Mouse (Mus musculus): ENCODE measurements around the gene Dad1. TPM values are rescaled to one million over a fixed set of nuclear protein-coding genes. Genes with fewer than 3 reads are reported as not detected.

The Dad1 gene
- polyA plus RNA-seq, 2 experiments = 133 to 224 TPM

DNA sequence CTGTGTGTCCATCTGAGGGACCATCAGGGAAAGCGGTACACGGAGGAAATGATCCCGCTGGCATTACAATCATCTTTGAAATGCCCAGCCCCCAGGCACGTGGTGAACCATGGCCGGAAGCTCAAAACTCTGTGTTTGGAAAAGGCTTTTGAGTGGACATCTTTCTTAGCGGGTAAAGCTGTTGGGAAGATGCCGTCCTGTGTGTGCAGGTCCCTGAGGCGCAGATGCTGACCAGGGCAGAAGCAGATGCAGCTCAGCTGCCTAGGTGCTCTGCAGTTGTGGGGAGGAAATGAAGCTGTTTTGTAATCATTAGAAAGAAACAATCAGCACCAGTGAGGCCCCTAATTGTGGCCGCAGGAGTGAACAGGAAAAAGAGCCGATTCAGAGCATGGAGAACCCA, 39.0 kb downstream of the Dad1 start:
- H3K27me3 ChIP-seq (ENCODE audit: control insufficient read depth, insufficient read depth, low read length) = no peaks in the 10 kb centered on the region; the same call in 1 of the 2 replicates
- H3K27ac ChIP-seq = no peak overlapping the region
- DNase-seq (ENCODE audit: low read depth in 3 of 3, low spot score in 3 of 3) = no peak
- no peaks in the 10 kb centered on the region for H3K36me3 ChIP-seq (replicated peaks; ENCODE audit: control insufficient read depth, insufficient read depth, low read depth)
- no peaks in the 10 kb centered on the region for H3K9me3 ChIP-seq (ENCODE audit: control insufficient read depth, low read length)
- ATAC-seq (ENCODE audit: insufficient read depth) = no peak
- H3K4me1 ChIP-seq (replicated peaks; ENCODE audit: control insufficient read depth in 2 of 2, insufficient read depth in 2 of 2, low read length in 1 of 2) = no peaks in the 10 kb centered on the region
- H3K9ac ChIP-seq (replicated peaks) = no peak overlapping the region
- TF ChIP-seq EP300 (IDR thresholded peaks at IDR 0.05; ENCODE audit: low read depth) (no peak), CTCF (IDR thresholded peaks at IDR 0.05; ENCODE audit: low read depth) (no peak)
- WGBS (ENCODE audit: insufficient replicate concordance) = 47% methylated on average over 10 of the region's 10 CpGs
- no peak overlapping the region for H3K4me3 ChIP-seq (ENCODE audit: insufficient read depth in 1 of 2, low read depth in 2 of 2, low read length in 2 of 2)
- H3K4me2 ChIP-seq (ENCODE audit: low read depth) = no peak overlapping the region

- Histone ChIP-seq H3K27me3 (ENCODE audit: control insufficient read depth, insufficient read depth, low read length) (no peaks in the 10 kb centered on the region; the same call in 1 of the 2 replicates), H3K4me3 (ENCODE audit: insufficient read depth in 1 of 2, low read depth in 2 of 2, low read length in 2 of 2) (no peak overlapping the region), H3K36me3 (replicated peaks; ENCODE audit: control insufficient read depth, insufficient read depth, low read depth) (no peaks in the 10 kb centered on the region), H3K4me1 (replicated peaks; ENCODE audit: control insufficient read depth in 2 of 2, insufficient read depth in 2 of 2, low read length in 1 of 2) (no peaks in the 10 kb centered on the region), H3K9me3 (ENCODE audit: control insufficient read depth, low read length) (no peaks in the 10 kb centered on the region), H3K4me2 (ENCODE audit: low read depth) (no peak overlapping the region), H3K9ac (replicated peaks) (no peak overlapping the region), H3K27ac (no peak overlapping the region)
- DNase-seq (ENCODE audit: low read depth in 3 of 3, low spot score in 3 of 3) = no peak
- TF ChIP-seq EP300 (IDR thresholded peaks at IDR 0.05; ENCODE audit: low read depth) (no peak), CTCF (IDR thresholded peaks at IDR 0.05; ENCODE audit: low read depth) (no peak)
- no peak for ATAC-seq (ENCODE audit: insufficient read depth)
- WGBS (ENCODE audit: insufficient replicate concordance) = 31% methylated on average over 2 of the region's 2 CpGs
These were observed 39.4 kb downstream of the Dad1 start for GRCm38 (mm10) chr14:54214477-54214876.

GRCm38 (mm10) chr14:54213734-54214133, 40.2 kb downstream of the Dad1 start:
- ATAC-seq (ENCODE audit: insufficient read depth) (no peak), DNase-seq (ENCODE audit: low read depth in 3 of 3, low spot score in 3 of 3) (no peak)
- Histone ChIP-seq H3K4me3 (ENCODE audit: insufficient read depth in 1 of 2, low read depth in 2 of 2, low read length in 2 of 2) (no peak overlapping the region), H3K27ac (no peak overlapping the region), H3K4me1 (replicated peaks; ENCODE audit: control insufficient read depth in 2 of 2, insufficient read depth in 2 of 2, low read length in 1 of 2) (peaks cover 0 to under 1% of the 10 kb centered on the region in 2 experiments; a peak in 2 of 4 replicates), H3K4me2 (ENCODE audit: low read depth) (no peak overlapping the region), H3K9ac (replicated peaks) (no peak overlapping the region), H3K36me3 (replicated peaks; ENCODE audit: control insufficient read depth, insufficient read depth, low read depth) (no peaks in the 10 kb centered on the region), H3K27me3 (ENCODE audit: control insufficient read depth, insufficient read depth, low read length) (no peaks in the 10 kb centered on the region; the same call in 1 of the 2 replicates), H3K9me3 (ENCODE audit: control insufficient read depth, low read length) (no peaks in the 10 kb centered on the region)
- TF ChIP-seq EP300 (IDR thresholded peaks at IDR 0.05; ENCODE audit: low read depth) (no peak), CTCF (IDR thresholded peaks at IDR 0.05; ENCODE audit: low read depth) (no peak)
- WGBS (ENCODE audit: insufficient replicate concordance) = 52% methylated on average over 2 of the region's 2 CpGs

- WGBS (ENCODE audit: insufficient replicate concordance) = 61% methylated on average over 5 of the region's 5 CpGs
- H3K36me3 ChIP-seq (replicated peaks; ENCODE audit: control insufficient read depth, insufficient read depth, low read depth) = no peaks in the 10 kb centered on the region
- DNase-seq (ENCODE audit: low read depth in 3 of 3, low spot score in 3 of 3) = no peak
- peaks cover 17 to 18% of the 10 kb centered on the region in 2 experiments for H3K4me1 ChIP-seq (replicated peaks; ENCODE audit: control insufficient read depth in 2 of 2, insufficient read depth in 2 of 2, low read length in 1 of 2)
- TF ChIP-seq CTCF (IDR thresholded peaks at IDR 0.05; ENCODE audit: low read depth) (no peak), EP300 (IDR thresholded peaks at IDR 0.05; ENCODE audit: low read depth) (no peak)
- no peak overlapping the region for H3K9ac ChIP-seq (replicated peaks)
- no peak overlapping the region for H3K27ac ChIP-seq
- no peaks in the 10 kb centered on the region for H3K9me3 ChIP-seq (ENCODE audit: control insufficient read depth, low read length)
- no peak overlapping the region for H3K4me2 ChIP-seq (ENCODE audit: low read depth)
- H3K27me3 ChIP-seq (ENCODE audit: control insufficient read depth, insufficient read depth, low read length) = no peaks in the 10 kb centered on the region
- no peak for ATAC-seq (ENCODE audit: insufficient read depth)
- no peak overlapping the region for H3K4me3 ChIP-seq (ENCODE audit: insufficient read depth in 1 of 2, low read depth in 2 of 2, low read length in 2 of 2)
These were observed 42.1 kb downstream of the Dad1 start for GRCm38 (mm10) chr14:54211755-54212154.

GRCm38 (mm10) chr14:54211199-54211598, 42.7 kb downstream of the Dad1 start:
- ATAC-seq (ENCODE audit: insufficient read depth) (no peak), DNase-seq (ENCODE audit: low read depth in 3 of 3, low spot score in 3 of 3) (no peak)
- peaks cover 21 to 24% of the 10 kb centered on the region in 2 experiments for H3K4me1 ChIP-seq (replicated peaks; ENCODE audit: control insufficient read depth in 2 of 2, insufficient read depth in 2 of 2, low read length in 1 of 2)
- H3K36me3 ChIP-seq (replicated peaks; ENCODE audit: control insufficient read depth, insufficient read depth, low read depth) = no peaks in the 10 kb centered on the region
- H3K4me3 ChIP-seq (ENCODE audit: insufficient read depth in 1 of 2, low read depth in 2 of 2, low read length in 2 of 2) = no peak overlapping the region
- no peak overlapping the region for H3K4me2 ChIP-seq (ENCODE audit: low read depth)
- 67% methylated on average over 8 of the region's 8 CpGs for WGBS (ENCODE audit: insufficient replicate concordance)
- no peak overlapping the region for H3K9ac ChIP-seq (replicated peaks)
- H3K27me3 ChIP-seq (ENCODE audit: control insufficient read depth, insufficient read depth, low read length) = no peaks in the 10 kb centered on the region
- no peak overlapping the region for H3K27ac ChIP-seq
- no peaks in the 10 kb centered on the region for H3K9me3 ChIP-seq (ENCODE audit: control insufficient read depth, low read length)
- no peak for TF ChIP-seq EP300 (IDR thresholded peaks at IDR 0.05; ENCODE audit: low read depth)
- TF ChIP-seq CTCF (IDR thresholded peaks at IDR 0.05; ENCODE audit: low read depth) = no peak

All from liver, embryonic 14.5 days (tissue).